Mouse (Mus musculus) T-cell, adult 2 months (primary cell): ENCODE measurements around the gene Gigyf1.

Experiments
- DNase-seq: peaks from one replicate; pipeline ENCODE4 v3.0.0; 2022; ENCODE audit warnings: low spot score

Gene Gigyf1

GRCm38 (mm10) chr5:137570691-137571586 lies 52.6 kb downstream of the Gigyf1 start:
- DNase-seq = no peak

DNA sequence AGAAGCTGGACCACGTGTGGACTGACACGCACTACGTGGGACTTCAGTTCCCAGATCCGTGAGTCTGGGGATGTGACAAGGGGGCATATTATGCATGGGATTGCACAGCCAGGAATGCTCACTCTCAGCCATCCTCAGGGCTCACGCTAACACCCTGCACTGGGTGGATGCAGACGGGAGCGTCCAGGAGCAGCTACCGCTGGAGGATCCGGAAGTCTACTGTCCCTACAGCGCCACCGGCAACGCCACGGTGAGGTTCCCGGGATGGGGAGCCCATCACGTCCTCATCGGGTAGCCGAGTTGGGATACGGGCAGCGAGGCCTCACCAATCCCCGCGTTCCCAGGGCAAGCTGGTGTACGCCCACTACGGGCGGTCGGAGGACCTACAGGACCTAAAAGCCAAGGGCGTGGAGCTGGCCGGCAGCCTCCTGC lies 56.1 kb downstream of the Gigyf1 start:
- DNase-seq = no peak
